Mouse (Mus musculus) MN1 (cell line): Measurements from ENCODE around the gene Socs2.

Experiments
- DNase-seq: peaks from one replicate; pipeline ENCODE4 v3.0.0-alpha.2; 2016; ENCODE audit warnings: low spot score

Socs2 gene

GRCm38 (mm10) chr10:95420284-95420683 lies 3.3 kb upstream of the Socs2 start:
- DNase-seq: no peak

GRCm38 (mm10) chr10:95419726-95420125 lies 2.7 kb upstream of the Socs2 start:
- DNase-seq: no peak

- DNase-seq: no peak
Measured at GRCm38 (mm10) chr10:95418631-95419030, 1.7 kb upstream of the Socs2 start.

- DNase-seq: peak; percentile 90
Measured at GRCm38 (mm10) chr10:95417496-95418236, 686 bp upstream of the Socs2 start.

GRCm38 (mm10) chr10:95416361-95416684 lies 657 bp downstream of the Socs2 start:
- no peak for DNase-seq

- peak; percentile 77 for DNase-seq
Measured at GRCm38 (mm10) chr10:95415533-95416360, 1.2 kb downstream of the Socs2 start.

GRCm38 (mm10) chr10:95415159-95415532 lies 1.8 kb downstream of the Socs2 start:
- DNase-seq: peak; percentile 53

- DNase-seq: peak; percentile 55
Measured at GRCm38 (mm10) chr10:95414316-95415158, 2.4 kb downstream of the Socs2 start.

GRCm38 (mm10) chr10:95411139-95411538 lies 5.8 kb downstream of the Socs2 start:
- no peak for DNase-seq

GRCm38 (mm10) chr10:95410709-95411108 lies 6.3 kb downstream of the Socs2 start:
- DNase-seq: no peak

- no peak for DNase-seq
Measured at GRCm38 (mm10) chr10:95410209-95410608, 6.8 kb downstream of the Socs2 start.

- no peak for DNase-seq
Measured at GRCm38 (mm10) chr10:95409149-95409548, 7.8 kb downstream of the Socs2 start.

GRCm38 (mm10) chr10:95408487-95408886 lies 8.5 kb downstream of the Socs2 start:
- peak; percentile 58 for DNase-seq

GRCm38 (mm10) chr10:95407541-95408160 lies 9.3 kb downstream of the Socs2 start:
- DNase-seq: no peak

- no peak for DNase-seq
Measured at GRCm38 (mm10) chr10:95404774-95405173, 12.2 kb downstream of the Socs2 start.

GRCm38 (mm10) chr10:95399689-95400354 lies 17.2 kb downstream of the Socs2 start:
- no peak for DNase-seq

GRCm38 (mm10) chr10:95398489-95398888 lies 18.5 kb downstream of the Socs2 start:
- no peak for DNase-seq

- DNase-seq: peak; percentile 34
Measured at GRCm38 (mm10) chr10:95397191-95397835, 19.7 kb downstream of the Socs2 start.

- DNase-seq: peak; percentile 32
Measured at GRCm38 (mm10) chr10:95396356-95396755, 20.6 kb downstream of the Socs2 start.

- DNase-seq: no peak
Measured at GRCm38 (mm10) chr10:95394819-95395812, 21.9 kb downstream of the Socs2 start.
